Mouse (Mus musculus) erythroblast, embryonic 14.5 days (primary cell): ENCODE data around the gene Nxph1. TPM values are rescaled to one million over a fixed set of nuclear protein-coding genes. Genes with fewer than 3 reads are reported as not detected.

Source experiments
- H3K27me3 ChIP-seq: 2 replicates; pipeline ENCODE4 v1.6.1; 2012; ENCODE audit warnings: inconsistent platforms; ENCODE audit not compliant: control insufficient read depth
- H3K36me3 ChIP-seq: 2 replicates; pipeline ENCODE4 v1.6.1; 2012; ENCODE audit warnings: mild to moderate bottlenecking, inconsistent platforms; ENCODE audit not compliant: control insufficient read depth
- H3K4me1 ChIP-seq: 2 replicates; pipeline ENCODE4 v1.6.1; 2012; ENCODE audit warnings: inconsistent platforms; ENCODE audit not compliant: control insufficient read depth
- H3K4me3 ChIP-seq: replicated peaks from 2 replicates; pipeline ENCODE3; 2012; ENCODE audit warnings: moderate library complexity, mild to moderate bottlenecking, inconsistent platforms
- H3K9me3 ChIP-seq: 2 replicates; pipeline ENCODE4 v1.6.1; 2012; ENCODE audit warnings: low read length, inconsistent platforms, mixed read lengths; ENCODE audit not compliant: control insufficient read depth
- GATA1 ChIP-seq: IDR thresholded peaks from 2 replicates; pipeline ENCODE4 v1.6.1; 2012; ENCODE audit warnings: low read length, inconsistent platforms, mixed read lengths
- TAL1 ChIP-seq: IDR thresholded peaks from 3 replicates; pipeline ENCODE4 v1.6.1; 2012; ENCODE audit warnings: low read length, inconsistent platforms, mixed read lengths
- polyA plus RNA-seq: library from polyadenylated mRNA; stranded (reverse); fragments of >175 nt; gene quantifications from 2 replicates; pipeline ENCODE4 v1.2.3, GENCODE M21; 2012

The Nxph1 gene
- polyA plus RNA-seq, 1 experiment: not detected

GRCm38 (mm10) chr6:8958081-8958919, 10.1 kb downstream of the Nxph1 start:
- Histone ChIP-seq H3K9me3 (no peaks in the 10 kb centered on the region), H3K36me3 (no peaks in the 10 kb centered on the region), H3K4me3 (no peak overlapping the region), H3K4me1 (no peaks in the 10 kb centered on the region), H3K27me3 (peaks cover 47% of the 10 kb centered on the region)
- TF ChIP-seq GATA1 (no peak), TAL1 (no peak)

DNA sequence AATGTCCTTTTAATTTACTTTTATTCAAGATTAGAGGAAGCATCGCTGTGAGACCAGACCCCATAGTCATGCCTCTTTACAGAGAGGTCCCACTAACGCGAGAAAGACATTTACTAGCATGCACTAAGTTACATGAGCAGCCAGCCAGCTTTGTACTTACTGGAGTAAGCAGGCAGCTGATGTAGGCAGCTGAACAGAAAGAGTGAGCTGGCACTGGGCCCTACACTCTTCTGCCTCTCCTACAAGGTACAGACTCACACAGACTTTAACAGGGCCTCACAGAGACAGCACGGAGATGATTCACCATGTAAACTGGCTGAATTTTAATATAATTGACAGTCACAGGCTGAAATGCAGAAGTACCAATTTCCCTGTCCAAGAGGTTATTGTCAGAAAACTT, 11.6 kb downstream of the Nxph1 start:
- H3K27me3 ChIP-seq: peaks cover 35% of the 10 kb centered on the region
- H3K4me1 ChIP-seq: no peaks in the 10 kb centered on the region
- TF ChIP-seq TAL1: no peak

DNA sequence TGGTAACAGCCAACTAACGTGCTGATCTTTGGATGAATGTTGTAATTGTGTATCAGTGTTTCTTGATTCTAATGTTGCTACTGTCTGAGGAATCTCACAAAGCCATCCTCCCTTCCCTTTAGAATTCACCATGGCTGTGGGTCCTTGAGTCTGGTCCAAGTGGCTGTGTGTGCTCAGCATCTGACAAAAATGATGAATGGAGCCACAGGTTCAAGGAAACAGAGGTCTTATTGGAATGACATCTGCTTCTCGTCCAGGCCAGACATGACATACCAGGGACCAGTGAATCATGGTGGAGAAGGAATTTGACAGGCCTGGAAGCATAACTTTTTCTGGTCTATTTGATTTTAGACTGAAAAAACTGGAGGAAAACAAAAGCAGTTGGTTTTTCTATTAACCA, 22.3 kb downstream of the Nxph1 start:
- Histone ChIP-seq H3K27me3 (no peaks in the 10 kb centered on the region), H3K36me3 (no peaks in the 10 kb centered on the region), H3K9me3 (no peaks in the 10 kb centered on the region; the same call in 1 of the 2 replicates), H3K4me1 (no peaks in the 10 kb centered on the region), H3K4me3 (no peak overlapping the region)
- TF ChIP-seq TAL1 (no peak), GATA1 (no peak)

More for the DNA sequence above, 11.6 kb downstream of the Nxph1 start:
- H3K4me3 ChIP-seq: no peak overlapping the region
- H3K9me3 ChIP-seq: no peaks in the 10 kb centered on the region
- H3K36me3 ChIP-seq: no peaks in the 10 kb centered on the region

DNA sequence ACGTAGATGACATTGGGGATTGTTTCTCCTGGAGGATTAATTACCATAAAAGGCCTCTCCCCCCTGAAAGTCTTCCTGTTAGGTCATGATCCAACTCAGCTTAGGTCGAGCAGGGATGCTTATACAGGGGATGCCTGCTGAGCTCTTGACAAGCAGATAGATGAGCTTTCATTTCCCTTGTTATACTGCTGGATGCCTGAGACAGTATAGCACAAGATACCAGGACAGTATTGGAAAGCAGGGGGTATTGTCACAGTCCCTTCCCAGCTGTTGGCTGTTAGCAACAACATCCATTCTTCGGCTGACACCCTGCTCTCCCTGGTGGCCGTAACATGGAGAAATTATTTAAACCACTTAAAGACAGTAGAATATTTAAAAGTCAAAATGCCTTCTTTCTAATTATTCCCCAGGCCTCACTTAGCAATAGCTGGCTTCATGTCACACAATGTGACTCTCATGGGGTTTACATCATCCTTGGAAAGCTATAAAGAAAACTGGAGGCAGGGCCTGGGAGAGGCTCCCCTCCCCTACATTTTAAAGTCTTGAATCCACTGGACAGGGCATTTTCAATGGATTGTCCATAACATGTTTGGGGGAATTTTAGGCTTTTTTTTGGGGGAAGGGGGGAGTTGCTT, 31.1 kb downstream of the Nxph1 start:
- TF ChIP-seq TAL1 (no peak), GATA1 (no peak)
- no peak overlapping the region for H3K4me3 ChIP-seq
- no peaks in the 10 kb centered on the region for H3K4me1 ChIP-seq
- no peaks in the 10 kb centered on the region for H3K27me3 ChIP-seq
- no peaks in the 10 kb centered on the region for H3K36me3 ChIP-seq
- no peaks in the 10 kb centered on the region; the same call in 1 of the 2 replicates for H3K9me3 ChIP-seq

DNA sequence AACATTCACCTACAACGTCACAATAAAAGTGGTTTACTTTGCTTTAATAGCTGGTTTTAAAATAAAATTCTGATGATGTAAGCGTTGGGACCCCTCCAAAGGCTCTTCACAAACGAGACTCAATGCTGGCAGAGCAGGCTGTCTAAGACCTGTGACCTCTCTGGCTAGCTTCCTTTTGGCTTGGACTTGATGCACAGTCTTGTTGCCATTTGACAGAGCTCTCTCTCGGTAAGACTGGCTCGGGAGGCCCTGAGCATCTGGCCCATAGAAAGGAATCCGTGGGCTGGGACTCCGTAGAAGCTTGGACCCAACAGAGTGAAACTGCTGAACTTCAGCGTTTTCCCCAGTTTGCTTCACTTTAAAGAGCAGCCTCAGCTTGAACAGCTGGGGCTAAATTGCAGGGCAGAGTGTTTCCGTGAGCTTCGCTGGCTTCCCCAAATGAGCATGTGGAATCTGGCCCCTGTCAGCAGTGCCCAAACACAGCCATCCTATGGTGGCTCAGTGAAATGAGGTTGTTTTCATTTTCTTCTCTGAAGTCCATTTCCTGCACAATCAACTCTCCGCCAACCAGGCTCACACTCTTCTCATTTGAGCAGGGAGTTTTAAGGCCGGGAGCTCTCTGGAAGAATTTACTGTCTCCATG, 48.2 kb downstream of the Nxph1 start:
- Histone ChIP-seq H3K9me3 (no peaks in the 10 kb centered on the region), H3K4me1 (no peaks in the 10 kb centered on the region), H3K27me3 (no peaks in the 10 kb centered on the region), H3K36me3 (no peaks in the 10 kb centered on the region), H3K4me3 (no peak overlapping the region)
- TF ChIP-seq TAL1 (no peak), GATA1 (no peak)

DNA sequence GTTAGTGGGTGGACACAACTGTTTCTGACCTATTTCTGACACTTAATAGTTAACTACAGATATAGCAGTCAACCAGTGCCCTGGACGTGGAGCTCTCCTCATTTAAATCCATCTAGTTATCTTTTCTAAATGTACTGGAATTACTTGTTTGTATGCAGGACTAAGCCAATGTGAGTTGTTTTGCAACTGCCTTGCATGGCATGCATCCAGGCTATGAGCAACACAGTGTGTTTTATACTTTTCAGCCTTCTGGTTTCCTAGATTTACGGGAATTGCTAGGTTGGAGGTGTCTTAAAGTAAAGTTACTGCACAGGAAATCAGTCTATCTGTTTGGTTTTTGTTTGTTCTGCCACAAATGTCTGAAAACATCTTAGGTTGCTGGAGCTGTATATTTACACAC, 49.1 kb downstream of the Nxph1 start:
- H3K9me3 ChIP-seq: no peaks in the 10 kb centered on the region
- TF ChIP-seq TAL1 (no peak), GATA1 (no peak)
- H3K4me1 ChIP-seq: no peaks in the 10 kb centered on the region
- no peaks in the 10 kb centered on the region for H3K27me3 ChIP-seq
- H3K36me3 ChIP-seq: no peaks in the 10 kb centered on the region
- H3K4me3 ChIP-seq: no peak overlapping the region

GRCm38 (mm10) chr6:9002686-9003085, 54.5 kb downstream of the Nxph1 start:
- Histone ChIP-seq H3K4me3 (no peak overlapping the region), H3K36me3 (no peaks in the 10 kb centered on the region), H3K4me1 (no peaks in the 10 kb centered on the region), H3K27me3 (no peaks in the 10 kb centered on the region), H3K9me3 (no peaks in the 10 kb centered on the region)
- TF ChIP-seq TAL1 (no peak), GATA1 (no peak)

GRCm38 (mm10) chr6:9026631-9027030, 78.4 kb downstream of the Nxph1 start:
- TF ChIP-seq GATA1: no peak
- no peak for TF ChIP-seq TAL1
- Histone ChIP-seq H3K36me3 (no peaks in the 10 kb centered on the region), H3K4me1 (no peaks in the 10 kb centered on the region), H3K4me3 (no peak overlapping the region), H3K27me3 (no peaks in the 10 kb centered on the region), H3K9me3 (no peaks in the 10 kb centered on the region)

DNA sequence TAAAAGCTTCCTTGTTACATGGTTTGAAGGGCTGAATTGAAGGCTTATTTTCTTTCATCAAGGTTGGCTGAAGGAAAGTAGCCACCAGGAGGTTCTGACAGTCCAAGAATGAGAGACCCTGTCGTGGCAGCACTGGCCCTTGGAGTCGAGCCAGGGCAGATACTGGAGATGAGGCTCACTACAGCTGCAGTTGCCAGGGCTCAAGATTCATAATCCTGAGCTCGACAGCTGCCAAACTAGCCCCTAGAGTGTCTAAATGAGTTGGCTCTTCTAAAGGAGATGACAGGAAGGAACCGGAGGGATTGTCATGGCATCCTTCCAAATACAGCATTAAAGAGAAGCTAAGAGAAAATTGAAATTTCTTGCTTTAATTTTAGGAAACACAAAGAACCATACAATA, 78.9 kb downstream of the Nxph1 start:
- Histone ChIP-seq H3K9me3 (no peaks in the 10 kb centered on the region), H3K36me3 (no peaks in the 10 kb centered on the region), H3K4me3 (no peak overlapping the region), H3K4me1 (no peaks in the 10 kb centered on the region), H3K27me3 (no peaks in the 10 kb centered on the region)
- no peak for TF ChIP-seq TAL1
